Mouse (Mus musculus): ENCODE results near the gene Ankra2. TPM values are rescaled to one million over a fixed set of nuclear protein-coding genes. Genes with fewer than 3 reads are reported as not detected.
A peak's percentile ranks its signal among the peaks of the same experiment; 100 is the strongest.

The Ankra2 gene
- polyA plus RNA-seq, 2 experiments: 31.7 to 39.7 TPM

DNA sequence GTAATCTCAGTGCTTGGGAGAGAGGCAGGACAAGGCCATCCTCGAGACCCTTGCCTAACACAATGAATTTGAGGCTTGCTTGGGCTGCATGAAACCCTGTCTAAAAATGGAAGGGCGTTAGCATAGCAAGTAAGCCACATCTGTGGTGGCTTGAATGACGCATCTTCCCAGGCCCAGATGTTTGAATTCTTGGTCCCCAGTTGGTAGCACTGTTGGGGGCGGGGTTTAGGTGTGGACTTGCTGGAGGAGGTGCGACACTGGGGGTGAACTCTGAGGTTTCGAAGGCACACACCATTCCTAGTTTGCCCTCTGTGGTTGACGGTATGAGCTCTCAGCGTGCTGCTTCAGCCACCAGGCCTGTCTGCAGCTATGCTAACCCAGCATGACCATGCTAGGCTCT lies 28.8 kb downstream of the Ankra2 start:
- TF ChIP-seq POLR2A (IDR thresholded peaks at IDR 0.05; ENCODE audit: borderline replicate concordance, extremely low read depth, insufficient read depth, insufficient read length): no peak
- no peak overlapping the region for H3K4me3 ChIP-seq (replicated peaks; ENCODE audit: low read length)
- H3K9me3 ChIP-seq (ENCODE audit: control insufficient read depth, low read length): no peaks in the 10 kb centered on the region
- no peak overlapping the region for H3K27ac ChIP-seq (replicated peaks; ENCODE audit: low read depth, low read length)
- DNase-seq (ENCODE audit: low spot score) (no peak), ATAC-seq (ENCODE audit: low FRiP score, low read depth) (no peak)
- no peaks in the 10 kb centered on the region for H3K27me3 ChIP-seq (ENCODE audit: control insufficient read depth, insufficient read depth, low read length)
- H3K4me2 ChIP-seq (replicated peaks; ENCODE audit: low read depth, low read length, severe bottlenecking): no peak overlapping the region
- 77% methylated on average over 8 of the region's 8 CpGs for WGBS
- no peak overlapping the region for H3K9ac ChIP-seq (ENCODE audit: low read depth, low read length, severe bottlenecking)
- no peaks in the 10 kb centered on the region for H3K36me3 ChIP-seq (ENCODE audit: control insufficient read depth, insufficient read depth, low read length)
- no peaks in the 10 kb centered on the region for H3K4me1 ChIP-seq (ENCODE audit: control insufficient read depth, insufficient read depth, low read length)

DNA sequence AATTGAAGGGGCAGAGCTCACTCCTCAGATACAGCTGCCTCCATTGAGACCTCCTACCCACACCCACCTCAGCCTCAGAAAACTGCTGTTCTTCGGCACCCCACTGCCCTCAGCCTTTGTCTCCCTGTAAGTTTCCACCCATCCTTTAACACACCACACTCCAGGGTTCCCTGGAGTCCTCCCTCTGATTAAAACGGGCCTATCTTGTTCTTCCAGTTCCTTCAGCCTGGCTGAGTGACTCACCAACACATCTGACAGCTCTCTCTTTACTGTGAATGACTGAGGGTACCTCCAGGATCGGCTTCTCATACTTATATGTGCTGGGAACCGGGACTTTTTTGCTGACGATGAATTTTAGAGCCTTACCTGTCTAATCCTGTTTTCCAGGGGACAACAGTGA lies 33.2 kb downstream of the Ankra2 start:
- H3K27ac ChIP-seq (replicated peaks; ENCODE audit: low read depth, low read length): no peak overlapping the region

DNA sequence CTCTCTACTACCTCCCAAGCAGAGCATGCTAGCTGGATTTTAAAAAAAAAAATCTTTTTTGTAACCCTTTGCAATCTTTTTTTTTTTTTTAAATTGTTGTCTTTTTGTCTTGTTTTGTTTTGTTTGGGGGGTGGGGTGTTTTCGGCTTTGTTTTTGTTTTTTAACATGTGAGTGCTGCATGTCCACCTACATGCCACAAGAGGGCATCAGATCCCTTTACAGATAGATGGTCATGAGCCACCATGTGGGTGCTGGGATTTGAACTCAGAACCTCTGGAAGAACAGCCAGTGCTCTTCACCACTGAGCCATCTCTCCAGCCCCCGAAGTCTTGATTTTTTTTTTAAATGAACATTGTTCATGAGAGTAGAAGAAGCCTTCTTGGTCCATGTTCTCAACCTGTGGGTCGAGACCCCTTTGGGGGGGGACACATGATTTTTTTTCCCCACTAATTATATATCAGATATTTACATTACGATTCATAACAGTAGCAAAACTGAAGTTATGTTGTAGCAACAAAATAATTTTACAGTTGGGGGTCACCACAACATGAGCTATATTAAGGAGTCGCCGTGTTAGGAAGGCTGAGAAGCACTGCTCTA lies 35.1 kb downstream of the Ankra2 start:
- ATAC-seq (ENCODE audit: low FRiP score, low read depth): no peak
- Histone ChIP-seq H3K4me1 (ENCODE audit: control insufficient read depth, insufficient read depth, low read length) (no peaks in the 10 kb centered on the region), H3K27ac (replicated peaks; ENCODE audit: low read depth, low read length) (no peak overlapping the region), H3K9ac (ENCODE audit: low read depth, low read length, severe bottlenecking) (no peak overlapping the region), H3K36me3 (ENCODE audit: control insufficient read depth, insufficient read depth, low read length) (no peaks in the 10 kb centered on the region), H3K9me3 (ENCODE audit: control insufficient read depth, low read length) (no peaks in the 10 kb centered on the region), H3K4me3 (replicated peaks; ENCODE audit: low read length) (no peak overlapping the region), H3K27me3 (ENCODE audit: control insufficient read depth, insufficient read depth, low read length) (no peaks in the 10 kb centered on the region), H3K4me2 (replicated peaks; ENCODE audit: low read depth, low read length, severe bottlenecking) (no peak overlapping the region)
- DNase-seq (ENCODE audit: low spot score): no peak
- 87% methylated on average over 6 of the region's 6 CpGs for WGBS
- no peak for TF ChIP-seq POLR2A (IDR thresholded peaks at IDR 0.05; ENCODE audit: borderline replicate concordance, extremely low read depth, insufficient read depth, insufficient read length)

More for the DNA sequence above, 33.2 kb downstream of the Ankra2 start:
- no peaks in the 10 kb centered on the region for H3K27me3 ChIP-seq (ENCODE audit: control insufficient read depth, insufficient read depth, low read length)
- TF ChIP-seq POLR2A (IDR thresholded peaks at IDR 0.05; ENCODE audit: borderline replicate concordance, extremely low read depth, insufficient read depth, insufficient read length): no peak
- H3K36me3 ChIP-seq (ENCODE audit: control insufficient read depth, insufficient read depth, low read length): no peaks in the 10 kb centered on the region
- no peaks in the 10 kb centered on the region for H3K9me3 ChIP-seq (ENCODE audit: control insufficient read depth, low read length)
- ATAC-seq (ENCODE audit: low FRiP score, low read depth) (no peak), DNase-seq (ENCODE audit: low spot score) (peak; percentile 37)
- H3K4me1 ChIP-seq (ENCODE audit: control insufficient read depth, insufficient read depth, low read length): no peaks in the 10 kb centered on the region
- H3K4me2 ChIP-seq (replicated peaks; ENCODE audit: low read depth, low read length, severe bottlenecking): no peak overlapping the region
- no peak overlapping the region for H3K9ac ChIP-seq (ENCODE audit: low read depth, low read length, severe bottlenecking)
- WGBS: 51% methylated on average over 5 of the region's 5 CpGs
- H3K4me3 ChIP-seq (replicated peaks; ENCODE audit: low read length): no peak overlapping the region

DNA sequence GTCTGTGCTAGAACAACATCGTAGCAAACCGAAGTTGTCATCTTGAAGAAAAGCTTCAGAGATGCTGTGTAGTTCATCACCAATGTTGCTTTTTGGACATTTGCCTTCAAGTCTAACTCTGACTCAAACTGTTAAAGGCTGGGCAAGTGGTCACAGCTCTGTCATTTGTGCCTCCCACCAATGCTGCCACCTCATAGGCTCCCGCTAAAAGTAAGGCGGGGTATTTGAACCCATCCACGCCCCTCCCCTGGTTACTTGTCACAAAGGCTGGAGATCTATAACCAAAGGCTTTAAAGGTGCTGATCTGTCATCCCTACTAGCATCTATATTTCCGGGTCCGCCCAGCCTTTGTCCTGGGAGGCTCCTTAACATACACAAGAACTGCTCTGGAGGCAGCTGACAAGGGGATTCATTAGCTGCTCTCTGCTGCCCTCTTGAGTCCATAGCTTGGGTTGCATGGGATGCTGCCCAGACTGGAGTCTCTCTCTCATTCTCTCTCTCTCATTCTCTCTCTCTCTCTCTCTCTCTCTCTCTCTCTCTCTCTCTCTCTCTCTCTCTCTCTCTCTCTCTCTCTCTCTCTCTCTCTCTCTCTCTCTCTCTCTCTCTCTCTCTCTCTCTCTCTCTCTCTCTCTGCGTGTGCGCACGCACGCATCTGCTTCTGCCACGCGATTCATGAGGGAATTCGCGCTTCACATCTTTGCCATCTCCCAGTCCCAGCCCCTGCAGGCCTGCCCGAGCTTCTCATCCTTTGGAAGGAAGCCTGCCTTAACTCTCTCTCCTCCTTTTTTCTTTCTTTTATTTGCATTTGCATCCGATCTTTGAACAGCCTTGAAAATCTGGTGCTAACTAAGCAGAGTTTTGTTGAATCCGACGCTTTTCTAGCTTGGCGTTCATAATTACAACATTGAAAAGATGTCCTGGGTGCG lies 36.2 kb downstream of the Ankra2 start:
- Histone ChIP-seq H3K27me3 (ENCODE audit: control insufficient read depth, insufficient read depth, low read length) (no peaks in the 10 kb centered on the region), H3K4me1 (ENCODE audit: control insufficient read depth, insufficient read depth, low read length) (no peaks in the 10 kb centered on the region), H3K36me3 (ENCODE audit: control insufficient read depth, insufficient read depth, low read length) (no peaks in the 10 kb centered on the region), H3K4me2 (replicated peaks; ENCODE audit: low read depth, low read length, severe bottlenecking) (peak overlapping the region; percentile 35; the same call in 1 of the 2 replicates), H3K9ac (ENCODE audit: low read depth, low read length, severe bottlenecking) (no peak overlapping the region), H3K27ac (replicated peaks; ENCODE audit: low read depth, low read length) (no peak overlapping the region), H3K4me3 (replicated peaks; ENCODE audit: low read length) (no peak overlapping the region), H3K9me3 (ENCODE audit: control insufficient read depth, low read length) (no peaks in the 10 kb centered on the region)
- peak; percentile 85; the same call in 1 of the 2 replicates for ATAC-seq (ENCODE audit: low FRiP score, low read depth)
- WGBS: 48% methylated on average over 21 of the region's 21 CpGs
- TF ChIP-seq POLR2A (IDR thresholded peaks at IDR 0.05; ENCODE audit: borderline replicate concordance, extremely low read depth, insufficient read depth, insufficient read length): no peak
- peak; percentile 94 for DNase-seq (ENCODE audit: low spot score)

DNA sequence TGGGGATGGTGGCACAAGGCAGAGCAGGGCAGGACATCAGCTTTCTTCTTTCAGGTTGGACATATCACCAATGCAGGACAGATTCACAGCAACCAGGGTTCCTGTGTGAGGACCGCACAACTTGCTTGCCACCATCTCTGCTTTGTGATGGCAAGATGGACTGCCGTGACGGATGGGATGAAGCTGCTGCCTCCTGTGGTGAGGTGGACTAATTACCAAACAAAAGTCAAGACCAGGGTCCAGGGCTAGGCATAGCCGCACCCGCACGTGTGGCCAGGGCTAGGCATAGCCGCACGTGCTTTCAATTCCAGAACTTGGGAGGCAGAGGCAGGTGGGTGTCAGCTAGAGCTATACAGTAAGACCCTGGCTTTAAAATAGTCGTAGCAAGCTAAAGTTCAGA lies 42.4 kb downstream of the Ankra2 start:
- Histone ChIP-seq H3K9ac (ENCODE audit: low read depth, low read length, severe bottlenecking) (no peak overlapping the region), H3K4me2 (replicated peaks; ENCODE audit: low read depth, low read length, severe bottlenecking) (no peak overlapping the region), H3K4me3 (replicated peaks; ENCODE audit: low read length) (no peak overlapping the region), H3K36me3 (ENCODE audit: control insufficient read depth, insufficient read depth, low read length) (peaks cover 27% of the 10 kb centered on the region), H3K27me3 (ENCODE audit: control insufficient read depth, insufficient read depth, low read length) (no peaks in the 10 kb centered on the region), H3K9me3 (ENCODE audit: control insufficient read depth, low read length) (no peaks in the 10 kb centered on the region), H3K4me1 (ENCODE audit: control insufficient read depth, insufficient read depth, low read length) (no peaks in the 10 kb centered on the region), H3K27ac (replicated peaks; ENCODE audit: low read depth, low read length) (no peak overlapping the region)
- ATAC-seq (ENCODE audit: low FRiP score, low read depth) (no peak), DNase-seq (ENCODE audit: low spot score) (no peak)
- TF ChIP-seq POLR2A (IDR thresholded peaks at IDR 0.05; ENCODE audit: borderline replicate concordance, extremely low read depth, insufficient read depth, insufficient read length): no peak
- 90% methylated on average over 9 of the region's 9 CpGs for WGBS
